Mouse (Mus musculus) erythroblast, embryonic 14.5 days (primary cell): ENCODE data around the gene Hemgn.

Source experiments
- GATA1 ChIP-seq: IDR thresholded peaks from 2 replicates; pipeline ENCODE4 v1.6.1; 2012; ENCODE audit warnings: low read length, inconsistent platforms, mixed read lengths
- TAL1 ChIP-seq: IDR thresholded peaks from 3 replicates; pipeline ENCODE4 v1.6.1; 2012; ENCODE audit warnings: low read length, inconsistent platforms, mixed read lengths

GRCm38 (mm10) chr4:46389612-46390341, 23.5 kb downstream of the Hemgn start:
- no peak for TF ChIP-seq TAL1
- TF ChIP-seq GATA1 = no peak
